Mouse (Mus musculus): Measurements from ENCODE around the gene Lix1l. TPM values are rescaled to one million over a fixed set of nuclear protein-coding genes. Genes with fewer than 3 reads are reported as not detected.

Gene Lix1l
- polyA plus RNA-seq, 1 experiment from 2014 or later = 8.7 TPM

GRCm38 (mm10) chr3:96566661-96567450 lies 34.1 kb upstream of the Lix1l start:
- H3K27ac ChIP-seq (replicated peaks) = no peak overlapping the region
- H3K9me3 ChIP-seq (replicated peaks) = no peaks in the 10 kb centered on the region
- WGBS = 80% methylated on average over 8 of the region's 8 CpGs

GRCm38 (mm10) chr3:96568605-96569004 lies 32.3 kb upstream of the Lix1l start:
- ATAC-seq (ENCODE audit: insufficient number of reproducible peaks, low FRiP score, low TSS enrichment, low read depth) = no peak
- Histone ChIP-seq H3K9me3 (replicated peaks) (no peaks in the 10 kb centered on the region), H3K4me1 (peaks cover 9% of the 10 kb centered on the region; the same call in 1 of the 2 replicates), H3K27me3 (no peaks in the 10 kb centered on the region), H3K4me2 (replicated peaks) (no peak overlapping the region), H3K36me3 (no peaks in the 10 kb centered on the region), H3K27ac (replicated peaks) (peak overlapping the region; percentile 34; the same call in 1 of the 2 replicates), H3K4me3 (replicated peaks) (no peak overlapping the region), H3K9ac (no peak overlapping the region)
- WGBS = 68% methylated on average over 8 of the region's 8 CpGs

More at GRCm38 (mm10) chr3:96566661-96567450, 34.1 kb upstream of the Lix1l start:
- H3K4me2 ChIP-seq (replicated peaks) = no peak overlapping the region
- no peak overlapping the region for H3K9ac ChIP-seq
- H3K4me3 ChIP-seq (replicated peaks) = no peak overlapping the region
- H3K4me1 ChIP-seq = peaks cover 15% of the 10 kb centered on the region; the same call in 1 of the 2 replicates
- H3K27me3 ChIP-seq = no peaks in the 10 kb centered on the region
- ATAC-seq (ENCODE audit: insufficient number of reproducible peaks, low FRiP score, low TSS enrichment, low read depth) = no peak
- no peaks in the 10 kb centered on the region for H3K36me3 ChIP-seq

- no peaks in the 10 kb centered on the region; the same call in 1 of the 2 replicates for H3K4me1 ChIP-seq
- H3K36me3 ChIP-seq = no peaks in the 10 kb centered on the region
- ATAC-seq (ENCODE audit: insufficient number of reproducible peaks, low FRiP score, low TSS enrichment, low read depth) = no peak
- 90% methylated on average over 13 of the region's 13 CpGs for WGBS
- no peak overlapping the region for H3K27ac ChIP-seq (replicated peaks)
- H3K9me3 ChIP-seq (replicated peaks) = no peaks in the 10 kb centered on the region
- H3K4me3 ChIP-seq (replicated peaks) = no peak overlapping the region
- no peak overlapping the region for H3K9ac ChIP-seq
- H3K4me2 ChIP-seq (replicated peaks) = no peak overlapping the region
- no peaks in the 10 kb centered on the region for H3K27me3 ChIP-seq
Measured at GRCm38 (mm10) chr3:96569506-96569905, 31.4 kb upstream of the Lix1l start.

GRCm38 (mm10) chr3:96569966-96570605 lies 30.9 kb upstream of the Lix1l start:
- no peak overlapping the region for H3K27ac ChIP-seq (replicated peaks)

GRCm38 (mm10) chr3:96570643-96571042 lies 30.3 kb upstream of the Lix1l start:
- no peak overlapping the region for H3K9ac ChIP-seq
- peaks cover under 1% of the 10 kb centered on the region; the same call in 1 of the 2 replicates for H3K4me1 ChIP-seq
- ATAC-seq (ENCODE audit: insufficient number of reproducible peaks, low FRiP score, low TSS enrichment, low read depth) = no peak
- H3K4me2 ChIP-seq (replicated peaks) = no peak overlapping the region
- WGBS = 52% methylated on average over 7 of the region's 7 CpGs
- H3K36me3 ChIP-seq = no peaks in the 10 kb centered on the region
- no peaks in the 10 kb centered on the region for H3K9me3 ChIP-seq (replicated peaks)
- H3K27ac ChIP-seq (replicated peaks) = no peak overlapping the region
- H3K27me3 ChIP-seq = no peaks in the 10 kb centered on the region
- H3K4me3 ChIP-seq (replicated peaks) = no peak overlapping the region

More at GRCm38 (mm10) chr3:96569966-96570605, 30.9 kb upstream of the Lix1l start:
- H3K36me3 ChIP-seq = no peaks in the 10 kb centered on the region
- no peak overlapping the region for H3K9ac ChIP-seq
- H3K9me3 ChIP-seq (replicated peaks) = no peaks in the 10 kb centered on the region
- WGBS = 86% methylated on average over 11 of the region's 11 CpGs
- H3K4me2 ChIP-seq (replicated peaks) = no peak overlapping the region
- H3K4me3 ChIP-seq (replicated peaks) = no peak overlapping the region
- H3K27me3 ChIP-seq = no peaks in the 10 kb centered on the region
- no peak for ATAC-seq (ENCODE audit: insufficient number of reproducible peaks, low FRiP score, low TSS enrichment, low read depth)
- H3K4me1 ChIP-seq = no peaks in the 10 kb centered on the region; the same call in 1 of the 2 replicates

GRCm38 (mm10) chr3:96571336-96571735 lies 29.6 kb upstream of the Lix1l start:
- WGBS = 60% methylated on average over 2 of the region's 2 CpGs
- no peak for ATAC-seq (ENCODE audit: insufficient number of reproducible peaks, low FRiP score, low TSS enrichment, low read depth)

GRCm38 (mm10) chr3:96571896-96572698 lies 28.9 kb upstream of the Lix1l start:
- no peak overlapping the region for H3K27ac ChIP-seq (replicated peaks)

More at GRCm38 (mm10) chr3:96571336-96571735, 29.6 kb upstream of the Lix1l start:
- Histone ChIP-seq H3K27ac (replicated peaks) (no peak overlapping the region), H3K36me3 (no peaks in the 10 kb centered on the region), H3K4me1 (peaks cover 8% of the 10 kb centered on the region), H3K4me2 (replicated peaks) (no peak overlapping the region), H3K4me3 (replicated peaks) (no peak overlapping the region), H3K9me3 (replicated peaks) (no peaks in the 10 kb centered on the region), H3K9ac (no peak overlapping the region), H3K27me3 (no peaks in the 10 kb centered on the region)

GRCm38 (mm10) chr3:96573611-96574511 lies 27.1 kb upstream of the Lix1l start:
- Histone ChIP-seq H3K4me3 (replicated peaks) (no peak overlapping the region), H3K27ac (replicated peaks) (no peak overlapping the region), H3K4me1 (peaks cover 21% of the 10 kb centered on the region), H3K9ac (no peak overlapping the region), H3K9me3 (replicated peaks) (no peaks in the 10 kb centered on the region), H3K36me3 (no peaks in the 10 kb centered on the region; the same call in 1 of the 2 replicates), H3K27me3 (no peaks in the 10 kb centered on the region), H3K4me2 (replicated peaks) (no peak overlapping the region)
- WGBS = 68% methylated on average over 18 of the region's 19 CpGs
- ATAC-seq (ENCODE audit: insufficient number of reproducible peaks, low FRiP score, low TSS enrichment, low read depth) = no peak

More at GRCm38 (mm10) chr3:96571896-96572698, 28.9 kb upstream of the Lix1l start:
- Histone ChIP-seq H3K9ac (no peak overlapping the region), H3K4me2 (replicated peaks) (no peak overlapping the region), H3K9me3 (replicated peaks) (no peaks in the 10 kb centered on the region), H3K4me3 (replicated peaks) (no peak overlapping the region), H3K27me3 (no peaks in the 10 kb centered on the region), H3K36me3 (no peaks in the 10 kb centered on the region), H3K4me1 (peaks cover 15% of the 10 kb centered on the region)
- ATAC-seq (ENCODE audit: insufficient number of reproducible peaks, low FRiP score, low TSS enrichment, low read depth) = no peak
- WGBS = 73% methylated on average over 16 of the region's 16 CpGs

DNA sequence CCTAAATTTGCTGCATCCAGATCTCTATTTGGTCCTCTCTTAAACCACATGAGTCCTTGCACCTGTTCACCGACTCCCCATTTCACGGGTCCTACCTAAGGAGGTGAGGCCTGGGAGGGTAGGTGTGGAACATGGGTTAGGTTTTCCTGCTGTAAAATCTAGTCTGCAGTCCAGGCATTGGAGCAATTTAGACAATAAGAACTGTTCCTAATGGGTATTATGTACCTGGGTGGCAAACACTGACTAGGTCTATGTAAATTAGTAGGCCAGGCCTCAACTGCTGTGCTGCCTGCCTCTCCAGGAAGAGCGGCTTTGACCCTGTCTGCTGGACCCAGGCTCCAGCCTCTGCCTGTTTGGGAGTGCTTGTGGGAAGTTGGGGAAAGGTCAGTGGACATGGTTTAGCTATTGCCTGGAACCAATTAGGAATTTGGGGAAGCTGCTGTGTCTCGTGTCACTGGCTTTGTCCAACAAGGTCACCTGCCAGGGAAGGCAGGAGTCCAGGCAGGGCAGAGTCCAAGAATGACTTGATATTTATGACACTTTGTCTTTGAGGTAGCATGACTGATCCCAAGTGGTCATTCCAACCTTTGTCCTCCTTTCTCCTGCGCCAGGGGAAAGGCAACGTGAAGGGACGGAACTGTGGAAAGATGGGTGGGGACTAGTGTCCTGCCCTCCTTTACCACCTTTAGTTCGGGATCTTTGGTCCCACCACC lies 25.5 kb upstream of the Lix1l start:
- H3K27me3 ChIP-seq = no peaks in the 10 kb centered on the region
- ATAC-seq (ENCODE audit: insufficient number of reproducible peaks, low FRiP score, low TSS enrichment, low read depth) = no peak
- 85% methylated on average over 8 of the region's 8 CpGs for WGBS
- no peak overlapping the region for H3K4me3 ChIP-seq (replicated peaks)
- H3K9ac ChIP-seq = no peak overlapping the region
- no peaks in the 10 kb centered on the region for H3K9me3 ChIP-seq (replicated peaks)
- peaks cover 23% of the 10 kb centered on the region for H3K4me1 ChIP-seq
- H3K36me3 ChIP-seq = no peaks in the 10 kb centered on the region; the same call in 1 of the 2 replicates
- H3K27ac ChIP-seq (replicated peaks) = peak overlapping the region; percentile 92; the same call in 1 of the 2 replicates
- no peak overlapping the region for H3K4me2 ChIP-seq (replicated peaks)

Data from embryonic facial prominence, embryonic 15.5 days (tissue).